9 mouse cellular contexts compared by ENCODE assay signal in the genomic region with DNA sequence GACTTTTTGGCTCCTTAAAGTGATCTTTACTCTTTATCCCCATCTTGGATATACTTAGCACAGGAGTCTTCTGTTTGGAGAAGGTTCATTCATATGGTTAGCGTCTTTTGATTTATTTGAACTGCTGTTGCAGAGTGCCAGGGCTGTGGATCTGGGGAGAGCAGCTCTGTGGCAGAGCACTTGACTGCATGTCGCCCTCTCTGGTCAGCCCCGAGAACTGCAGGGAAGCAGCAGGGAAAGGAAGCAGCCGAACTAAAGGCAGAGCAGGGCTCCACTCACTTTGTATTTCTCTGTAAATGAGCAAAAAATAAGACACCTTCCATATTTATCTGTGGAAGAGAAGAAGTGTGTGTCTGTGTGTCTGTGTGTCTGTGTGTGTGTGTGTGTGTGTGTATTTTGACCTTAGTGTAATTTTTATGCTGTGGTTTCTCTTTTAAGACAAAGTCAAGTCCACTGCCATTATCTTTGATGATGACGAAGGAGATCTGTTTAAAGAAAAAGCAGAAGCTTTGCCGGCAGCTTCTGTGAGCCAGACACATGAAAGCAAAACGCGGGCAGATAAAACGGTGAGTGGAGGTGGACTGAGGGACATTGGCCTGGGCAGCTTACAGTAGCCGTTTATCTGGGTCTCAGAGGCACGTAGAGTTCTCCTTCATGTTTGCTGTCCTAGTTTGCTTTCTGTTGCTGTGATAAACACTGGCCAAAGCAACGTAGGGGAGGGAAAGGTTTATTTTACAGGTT. TPM values are rescaled to one million over a fixed set of nuclear protein-coding genes. Genes with fewer than 3 reads are reported as not detected.
DNase-seq lines count a peak whose midpoint lies in the region; ATAC-seq and TF ChIP-seq lines count a peak whose summit lies in the region.
"Had no signal": no experiment of that assay in that cellular context is flagged by ENCODE, and none has a peak within 500 bp of the region (broad histone marks: within the 10 kb centered on the region; RNA-seq: fewer than 3 reads in every experiment).

No protein-coding gene starts in this region.

- H3K9me3 ChIP-seq in MEL (replicated peaks; ENCODE audit: insufficient read depth, low read length) = no peaks in the 10 kb centered on the region
- no peaks in the 10 kb centered on the region for H3K9me3 ChIP-seq in liver, embryonic 13.5 days (replicated peaks)
- H3K9me3 ChIP-seq: heart, embryonic 15.5 days had no signal

- peak; percentile 33 for TF ChIP-seq RAD21 in MEL (IDR thresholded peaks at IDR 0.05; ENCODE audit: low read depth, low read length)

- H3K36me3 ChIP-seq in MEL (ENCODE audit: control insufficient read depth in 1 of 2, insufficient read depth in 2 of 2, low read length in 2 of 2) = peaks cover 0 to 5% of the 10 kb centered on the region in 2 experiments; a peak in 3 of 4 replicates
- peaks cover 57% of the 10 kb centered on the region for H3K36me3 ChIP-seq in liver, embryonic 13.5 days

- TF ChIP-seq EP300 in MEL (IDR thresholded peaks at IDR 0.05; ENCODE audit: low read depth in 1 of 2, low read length in 2 of 2) = peak; percentile 7 to 52; a peak in 2 of 4 replicates

- H3K27me3 ChIP-seq in MEL (ENCODE audit: control insufficient read depth in 1 of 2, insufficient read depth in 2 of 2, low read length in 2 of 2) = no peaks in the 10 kb centered on the region
- H3K27me3 ChIP-seq in liver, embryonic 13.5 days = no peaks in the 10 kb centered on the region
- H3K27me3 ChIP-seq: heart, embryonic 15.5 days had no signal

- H3K4me2 ChIP-seq in liver, embryonic 13.5 days = peak overlapping the region; percentile 4; the same call in 1 of the 2 replicates
- H3K4me2 ChIP-seq: heart, embryonic 15.5 days had no signal

- no peak; a peak in 1 of 4 replicates for TF ChIP-seq POLR2A in MEL (IDR thresholded peaks at IDR 0.05; ENCODE audit: control insufficient read depth in 1 of 2, insufficient read depth in 1 of 2, low read depth in 1 of 2, low read length in 2 of 2, poor library complexity in 1 of 2)

- peak overlapping the region; percentile 46 to 52 for H3K4me3 ChIP-seq in MEL (ENCODE audit: control insufficient read depth in 1 of 2, insufficient read depth in 1 of 2, low read depth in 2 of 2, low read length in 2 of 2)
- no peak overlapping the region for H3K4me3 ChIP-seq in liver, embryonic 13.5 days (replicated peaks)
- H3K4me3 ChIP-seq: heart, embryonic 15.5 days had no signal

- 45% methylated on average over 12 of the region's 12 CpGs for WGBS in liver, embryonic 13.5 days (ENCODE audit: insufficient replicate concordance)

- H3K4me1 ChIP-seq in MEL (ENCODE audit: control insufficient read depth in 1 of 2, insufficient read depth in 2 of 2, low read length in 2 of 2) = no peaks in the 10 kb centered on the region; a peak in 1 of 4 replicates
- H3K4me1 ChIP-seq in liver, embryonic 13.5 days (replicated peaks) = no peaks in the 10 kb centered on the region
- H3K4me1 ChIP-seq: heart, embryonic 15.5 days had no signal

- DNase-seq in 3134 (ENCODE audit: extremely low read depth, insufficient read length, low spot score) = peak; percentile 42
- peak; percentile 92 for DNase-seq in MEL (ENCODE audit: low read depth, low spot score)
- DNase-seq in cerebellum, adult 18-20 months = peak; percentile 74 to 76
- peak; percentile 27 to 71 for DNase-seq in frontal cortex, postnatal 14 days (ENCODE audit: low spot score in 2 of 2)
- peak; percentile 78 for DNase-seq in kidney, postnatal 10 days
- peak; percentile 58 for DNase-seq in liver, embryonic 13.5 days
- peak; percentile 13 for DNase-seq in ovary, postnatal 10 days (ENCODE audit: low spot score)
- peak; percentile 14 to 67 for DNase-seq in thymus, postnatal 10 days (ENCODE audit: low spot score in 2 of 2)

- H3K79me2 ChIP-seq in MEL (ENCODE audit: control insufficient read depth, insufficient read depth, low read length, poor library complexity) = no peaks in the 10 kb centered on the region

- peak; percentile 82 to 92 (median 88) for TF ChIP-seq CTCF in MEL (IDR thresholded peaks at IDR 0.05 in 2 of 3, conservative IDR thresholded peaks at IDR 0.05 in 1 of 3; ENCODE audit: control insufficient read depth in 1 of 3, insufficient read depth in 1 of 3, low read depth in 2 of 3, low read length in 3 of 3, poor library complexity in 1 of 3, severe bottlenecking in 1 of 3)

- peak; percentile 73 for ATAC-seq in liver, embryonic 13.5 days (ENCODE audit: low read depth)

- peak overlapping the region; percentile 84 for H3K27ac ChIP-seq in MEL (ENCODE audit: control insufficient read depth, low read depth, low read length)
- H3K27ac ChIP-seq in liver, embryonic 13.5 days = no peak overlapping the region
- H3K27ac ChIP-seq: heart, embryonic 15.5 days had no signal

- H3K9ac ChIP-seq in MEL (ENCODE audit: control insufficient read depth, low read depth, low read length, poor library complexity, severe bottlenecking) = peak overlapping the region; percentile 56
- no peak overlapping the region for H3K9ac ChIP-seq in liver, embryonic 13.5 days
- H3K9ac ChIP-seq: heart, embryonic 15.5 days had no signal

TF ChIP-seq in MEL, 35 proteins besides CTCF, POLR2A, EP300 and RAD21:
- no peak for TF ChIP-seq TAL1 (IDR thresholded peaks at IDR 0.05; ENCODE audit: low read length)
- no peak for TF ChIP-seq MEF2A (IDR thresholded peaks at IDR 0.05; ENCODE audit: extremely low read depth, insufficient replicate concordance, low read depth, low read length, poor library complexity, severe bottlenecking)
- TF ChIP-seq ZC3H11A (IDR thresholded peaks at IDR 0.05; ENCODE audit: low read depth, low read length) = no peak
- TF ChIP-seq UBTF (IDR thresholded peaks at IDR 0.05; ENCODE audit: borderline replicate concordance, insufficient read depth, low read depth, low read length) = no peak
- peak; percentile 45; the same call in 1 of the 2 replicates for TF ChIP-seq TBP (IDR thresholded peaks at IDR 0.05; ENCODE audit: low read depth, low read length)
- TF ChIP-seq BHLHE40 (IDR thresholded peaks at IDR 0.05; ENCODE audit: borderline replicate concordance, low read depth, low read length) = no peak
- 0 out of 2 replicates have a peak, but pooled peaks have one; percentile 24 for TF ChIP-seq E2F4 (IDR thresholded peaks at IDR 0.05; ENCODE audit: borderline replicate concordance, low read depth, low read length)
- no peak for TF ChIP-seq CHD1 (IDR thresholded peaks at IDR 0.05; ENCODE audit: low read depth, low read length)
- 0 out of 2 replicates have a peak, but pooled peaks have one; percentile 41 for TF ChIP-seq HCFC1 (IDR thresholded peaks at IDR 0.05; ENCODE audit: low read depth, low read length)
- no peak for TF ChIP-seq MAX (IDR thresholded peaks at IDR 0.05; ENCODE audit: low read length)
- TF ChIP-seq TCF12 (IDR thresholded peaks at IDR 0.05; ENCODE audit: low read depth, low read length) = peak; percentile 6; the same call in 1 of the 2 replicates
- TF ChIP-seq JUND (IDR thresholded peaks at IDR 0.05; ENCODE audit: low read depth, low read length) = no peak
- TF ChIP-seq ELF1 (IDR thresholded peaks at IDR 0.05; ENCODE audit: low read depth, low read length) = no peak
- TF ChIP-seq USF1 (IDR thresholded peaks at IDR 0.05; ENCODE audit: low read depth, low read length) = no peak
- TF ChIP-seq POLR2AphosphoS5 (IDR thresholded peaks at IDR 0.05; ENCODE audit: borderline replicate concordance, low read depth, low read length) = no peak
- no peak for TF ChIP-seq ZNF384 (IDR thresholded peaks at IDR 0.05; ENCODE audit: low read depth, low read length)
- TF ChIP-seq SIN3A (IDR thresholded peaks at IDR 0.05; ENCODE audit: low read length) = peak; percentile 56
- no peak for TF ChIP-seq POLR2AphosphoS2 (IDR thresholded peaks at IDR 0.05; ENCODE audit: low read length)
- peak; percentile 54 for TF ChIP-seq ETS1 (IDR thresholded peaks at IDR 0.05; ENCODE audit: low read depth, low read length)
- peak; percentile 65 for TF ChIP-seq GATA1 (IDR thresholded peaks at IDR 0.05; ENCODE audit: low read depth, low read length)
- TF ChIP-seq MAZ (IDR thresholded peaks at IDR 0.05; ENCODE audit: low read depth, low read length) = no peak
- peak; percentile 50 for TF ChIP-seq MXI1 (IDR thresholded peaks at IDR 0.05; ENCODE audit: low read depth, low read length)
- peak; percentile 38; the same call in 1 of the 2 replicates for TF ChIP-seq SMC3 (IDR thresholded peaks at IDR 0.05; ENCODE audit: low read depth, low read length)

RNA-seq across cellular contexts. Expression of gene Washc2, which starts 21.1 kb away (rescaled TPM):
- 25.3 and 28.6 TPM in 2 replicates for total RNA-seq in MEL (2012; rRNA removed)
- polyA plus RNA-seq in MEL (2012; ENCODE audit: insufficient read depth in 1 of 2, insufficient read length in 2 of 2, low read depth in 1 of 2, low replicate concordance in 2 of 2, missing spikeins in 1 of 2) = 10 to 100 TPM in 1 of 2 experiments, not detected in 1; 38.3 TPM
- polyA plus RNA-seq in liver, embryonic 13.5 days (2015; fragmentation: Nextera tagmentation; extraction: Ambion mirVana) = 13.8 and 16.8 TPM in 2 replicates

RNA-seq across cellular contexts. Expression of gene Zfand4, which starts 35.1 kb away (rescaled TPM):
- 4.3 and 4.4 TPM in 2 replicates for total RNA-seq in MEL (2012; rRNA removed)
- 1 to 10 TPM in 1 of 2 experiments, not detected in 1; 5.5 TPM for polyA plus RNA-seq in MEL (2012; ENCODE audit: insufficient read depth in 1 of 2, insufficient read length in 2 of 2, low read depth in 1 of 2, low replicate concordance in 2 of 2, missing spikeins in 1 of 2)
- 4.9 and 5.9 TPM in 2 replicates for polyA plus RNA-seq in liver, embryonic 13.5 days (2015; fragmentation: Nextera tagmentation; extraction: Ambion mirVana)

RNA-seq across cellular contexts. Expression of gene Tmcc1, which starts 35.7 kb away (rescaled TPM):
- 29.9 and 30.6 TPM in 2 replicates for total RNA-seq in MEL (2012; rRNA removed)
- polyA plus RNA-seq in MEL (2012; ENCODE audit: insufficient read depth in 1 of 2, insufficient read length in 2 of 2, low read depth in 1 of 2, low replicate concordance in 2 of 2, missing spikeins in 1 of 2) = 1 to 10 TPM in 1 of 2 experiments, not detected in 1; 9.1 TPM
- 3.7 and 4.8 TPM in 2 replicates for polyA plus RNA-seq in liver, embryonic 13.5 days (2015; fragmentation: Nextera tagmentation; extraction: Ambion mirVana)

Comparison
In these comparisons a context has a peak if more than half of its experiments do, and no peak if none do; other contexts are left out.
1. DNase-seq: peak in every context shown above with its lines; median percentile 92 in MEL; 78 in kidney, postnatal 10 days; 75 in cerebellum, adult 18-20 months; 58 in liver, embryonic 13.5 days; 49 in frontal cortex, postnatal 14 days; 42 in 3134; 40 in thymus, postnatal 10 days; 13 in ovary, postnatal 10 days.